Mouse (Mus musculus): Measurements from ENCODE around the gene Commd8.

The Commd8 gene

GRCm38 (mm10) chr5:72175050-72175449 lies 7.1 kb upstream of the Commd8 start:
- in situ Hi-C loops (cut with MboI; ENCODE audit: low pct_unique_long_range_greater_than_20kb in 1 of 2, low sequenced_read_pairs in 2 of 2, unreplicated experiment in 1 of 2) = loop anchor here in 1 of 2 experiments (5.0 kb wide), 2 partner anchors 37 to 92 kb away; no protein-coding TSS in a partner anchor

DNA sequence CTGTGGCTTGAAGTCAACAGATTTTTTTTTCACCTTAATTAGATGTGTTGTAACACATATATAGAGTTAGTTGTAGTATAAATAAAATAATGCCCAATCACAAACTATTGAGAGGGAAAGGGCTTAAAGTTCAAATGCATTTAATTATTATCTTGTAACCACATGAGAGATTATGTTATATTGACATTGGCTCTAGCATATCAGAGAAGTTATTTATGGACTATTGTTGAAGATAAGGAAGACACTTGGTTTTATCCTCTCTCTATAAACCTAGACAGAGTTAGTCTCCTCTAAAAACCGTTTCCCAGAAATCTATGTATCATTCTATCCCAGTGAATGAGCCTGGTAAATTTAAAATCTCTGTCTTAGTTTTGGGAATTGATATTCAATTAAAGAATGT lies 5.5 kb upstream of the Commd8 start:
- in situ Hi-C loops (cut with MboI; ENCODE audit: low pct_unique_long_range_greater_than_20kb in 1 of 2, low sequenced_read_pairs in 2 of 2, unreplicated experiment in 1 of 2) = loop anchor here in 1 of 2 experiments (25.0 kb wide), 1 partner anchor 89 kb away; no protein-coding TSS in a partner anchor

DNA sequence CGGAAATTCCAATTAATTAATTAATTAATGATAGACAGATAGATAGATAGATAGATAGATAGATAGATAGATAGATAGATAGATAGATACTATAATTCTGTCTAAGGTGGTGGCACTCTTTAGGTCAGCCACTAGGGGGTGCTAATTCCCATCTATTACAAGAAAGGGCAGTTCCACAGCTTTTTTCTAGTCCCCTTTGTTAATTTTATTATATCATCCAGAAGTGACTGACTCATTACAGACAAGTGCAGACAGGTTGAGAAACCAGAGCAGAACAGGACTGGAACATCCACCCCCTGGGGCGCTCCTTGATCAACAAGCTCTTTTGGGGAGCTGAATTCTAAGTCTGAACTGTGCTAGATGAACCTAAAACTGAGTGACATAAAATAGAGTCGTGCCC lies 4.7 kb upstream of the Commd8 start:
- in situ Hi-C loops (cut with MboI; ENCODE audit: low pct_unique_long_range_greater_than_20kb in 1 of 2, low sequenced_read_pairs in 2 of 2, unreplicated experiment in 1 of 2) = loop anchor here in 1 of 2 experiments (25.0 kb wide), 1 partner anchor 90 kb away; no protein-coding TSS in a partner anchor

- in situ Hi-C loops (cut with MboI; ENCODE audit: low pct_unique_long_range_greater_than_20kb in 1 of 2, low sequenced_read_pairs in 2 of 2, unreplicated experiment in 1 of 2) = loop anchor here in 1 of 2 experiments (25.0 kb wide), 1 partner anchor 92 kb away; no protein-coding TSS in a partner anchor
Measured at GRCm38 (mm10) chr5:72170067-72170466, 2.1 kb upstream of the Commd8 start.

GRCm38 (mm10) chr5:72168285-72168621 lies 264 bp upstream of the Commd8 start:
- in situ Hi-C loops (cut with MboI; ENCODE audit: low pct_unique_long_range_greater_than_20kb in 1 of 2, low sequenced_read_pairs in 2 of 2, unreplicated experiment in 1 of 2) = loop anchor here in 1 of 2 experiments (25.0 kb wide), 1 partner anchor 94 kb away; no protein-coding TSS in a partner anchor

- in situ Hi-C loops (cut with MboI; ENCODE audit: low pct_unique_long_range_greater_than_20kb in 1 of 2, low sequenced_read_pairs in 2 of 2, unreplicated experiment in 1 of 2) = loop anchor here in 1 of 2 experiments (25.0 kb wide), 1 partner anchor 98 kb away; no protein-coding TSS in a partner anchor
Measured at GRCm38 (mm10) chr5:72164386-72164785, 3.6 kb downstream of the Commd8 start.

DNA sequence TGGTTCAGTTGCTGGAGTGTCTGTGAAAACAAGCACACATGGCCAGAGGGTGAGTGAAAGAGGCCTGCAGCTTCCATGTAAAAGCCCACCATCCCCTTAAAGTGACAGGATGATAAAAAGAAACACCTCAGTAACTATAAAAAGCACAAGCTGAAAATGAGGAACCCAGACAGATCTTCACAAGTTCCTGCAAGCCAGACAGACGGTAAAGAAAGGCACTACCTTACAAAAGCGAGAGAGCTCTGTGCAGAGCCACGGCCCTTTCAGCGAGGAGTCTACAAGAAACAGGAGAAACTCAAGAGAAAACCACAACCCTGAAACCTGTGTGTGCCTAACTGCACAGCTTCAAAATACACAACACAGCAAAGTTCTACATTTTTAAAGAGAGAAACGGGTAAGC lies 5.1 kb downstream of the Commd8 start:
- in situ Hi-C loops (cut with MboI; ENCODE audit: low pct_unique_long_range_greater_than_20kb in 1 of 2, low sequenced_read_pairs in 2 of 2, unreplicated experiment in 1 of 2) = loop anchor here in 1 of 2 experiments (25.0 kb wide), 1 partner anchor 99 kb away; no protein-coding TSS in a partner anchor

GRCm38 (mm10) chr5:72160781-72161485 lies 7.1 kb downstream of the Commd8 start:
- in situ Hi-C loops (cut with MboI; ENCODE audit: low pct_unique_long_range_greater_than_20kb in 1 of 2, low sequenced_read_pairs in 2 of 2, unreplicated experiment in 1 of 2) = loop anchor here in 1 of 2 experiments (25.0 kb wide), 1 partner anchor 101 kb away; no protein-coding TSS in a partner anchor

GRCm38 (mm10) chr5:72159537-72159936 lies 8.5 kb downstream of the Commd8 start:
- in situ Hi-C loops (cut with MboI; ENCODE audit: low pct_unique_long_range_greater_than_20kb in 1 of 2, low sequenced_read_pairs in 2 of 2, unreplicated experiment in 1 of 2) = loop anchor here in 1 of 2 experiments (25.0 kb wide), 1 partner anchor 103 kb away; no protein-coding TSS in a partner anchor

- in situ Hi-C loops (cut with MboI; ENCODE audit: low pct_unique_long_range_greater_than_20kb in 1 of 2, low sequenced_read_pairs in 2 of 2, unreplicated experiment in 1 of 2) = loop anchor here in 1 of 2 experiments (25.0 kb wide), 1 partner anchor 104 kb away; no protein-coding TSS in a partner anchor
Measured at GRCm38 (mm10) chr5:72158667-72159066, 9.3 kb downstream of the Commd8 start.

GRCm38 (mm10) chr5:72156598-72156997 lies 11.4 kb downstream of the Commd8 start:
- in situ Hi-C loops (cut with MboI; ENCODE audit: low pct_unique_long_range_greater_than_20kb in 1 of 2, low sequenced_read_pairs in 2 of 2, unreplicated experiment in 1 of 2) = loop anchor here in 1 of 2 experiments (25.0 kb wide), 1 partner anchor 106 kb away; no protein-coding TSS in a partner anchor

GRCm38 (mm10) chr5:72155686-72156085 lies 12.3 kb downstream of the Commd8 start:
- in situ Hi-C loops (cut with MboI; ENCODE audit: low pct_unique_long_range_greater_than_20kb in 1 of 2, low sequenced_read_pairs in 2 of 2, unreplicated experiment in 1 of 2) = loop anchor here in 1 of 2 experiments (25.0 kb wide), 1 partner anchor 107 kb away; no protein-coding TSS in a partner anchor

DNA sequence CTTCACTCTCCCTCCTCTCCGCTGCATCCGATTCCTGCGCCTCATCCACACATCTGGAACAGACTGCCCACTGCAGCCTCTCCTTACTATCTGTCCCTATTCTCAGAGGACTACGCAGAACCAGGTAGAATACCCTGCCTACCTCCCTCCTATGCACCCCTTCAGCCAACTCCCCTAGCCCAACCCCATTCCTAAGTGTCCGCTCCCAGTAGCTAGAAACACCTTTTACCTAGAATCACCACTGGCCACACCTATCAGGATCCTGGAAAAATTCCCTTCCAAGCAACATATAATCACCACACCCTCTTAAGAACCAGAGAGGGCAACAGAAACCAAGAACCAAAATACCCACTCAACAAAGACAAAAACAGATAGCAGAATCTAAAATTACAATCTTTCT lies 17.1 kb downstream of the Commd8 start:
- in situ Hi-C loops (cut with MboI; ENCODE audit: low pct_unique_long_range_greater_than_20kb in 1 of 2, low sequenced_read_pairs in 2 of 2, unreplicated experiment in 1 of 2) = loop anchor here in 1 of 2 experiments (25.0 kb wide), 1 partner anchor 111 kb away; no protein-coding TSS in a partner anchor

- in situ Hi-C loops (cut with MboI; ENCODE audit: low pct_unique_long_range_greater_than_20kb in 1 of 2, low sequenced_read_pairs in 2 of 2, unreplicated experiment in 1 of 2) = no loop called here
Measured at GRCm38 (mm10) chr5:72148679-72149078, 19.3 kb downstream of the Commd8 start.

DNA sequence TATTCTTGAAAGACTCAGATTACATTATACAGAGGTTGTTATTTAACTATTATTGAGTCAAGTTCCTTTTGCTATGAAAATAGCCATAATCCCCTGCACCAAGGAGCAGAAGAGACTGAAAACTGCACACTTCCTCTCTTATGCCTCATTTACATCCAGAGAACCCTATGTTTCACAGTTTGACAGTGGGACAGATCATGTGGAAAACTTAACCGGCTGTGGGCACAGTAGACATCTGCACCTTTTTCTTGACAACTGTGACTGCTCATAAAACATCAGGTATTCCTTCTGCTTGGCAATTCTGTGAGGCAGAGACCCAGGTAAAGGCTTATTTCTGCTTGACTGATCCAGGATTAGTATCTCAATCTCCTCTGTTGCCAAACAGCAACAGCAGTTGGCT lies 28.4 kb downstream of the Commd8 start:
- in situ Hi-C loops (cut with MboI; ENCODE audit: low pct_unique_long_range_greater_than_20kb in 1 of 2, low sequenced_read_pairs in 2 of 2, unreplicated experiment in 1 of 2) = no loop called here

DNA sequence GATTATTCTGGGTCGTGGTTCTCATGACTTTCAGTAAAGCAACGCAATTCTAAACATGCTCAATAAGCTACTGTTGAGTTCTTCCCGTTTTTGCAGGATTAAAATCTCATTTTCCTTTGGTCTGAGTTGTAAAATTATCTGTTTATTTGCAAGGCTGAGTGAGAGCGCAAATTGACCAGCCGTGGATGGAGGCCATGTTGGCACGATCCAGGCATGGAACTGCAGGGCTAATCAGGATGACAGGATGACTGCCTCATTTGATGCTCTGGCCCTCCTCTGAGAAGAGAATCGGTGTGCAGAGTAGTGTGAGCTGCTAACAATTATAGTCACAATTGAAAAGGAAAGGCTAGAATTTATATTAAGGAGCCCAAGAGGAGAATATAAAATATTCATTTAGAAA lies 29.7 kb downstream of the Commd8 start:
- in situ Hi-C loops (cut with MboI; ENCODE audit: low pct_unique_long_range_greater_than_20kb in 1 of 2, low sequenced_read_pairs in 2 of 2, unreplicated experiment in 1 of 2) = no loop called here

GRCm38 (mm10) chr5:72133906-72134305 lies 34.1 kb downstream of the Commd8 start:
- in situ Hi-C loops (cut with MboI; ENCODE audit: low pct_unique_long_range_greater_than_20kb in 1 of 2, low sequenced_read_pairs in 2 of 2, unreplicated experiment in 1 of 2) = no loop called here

DNA sequence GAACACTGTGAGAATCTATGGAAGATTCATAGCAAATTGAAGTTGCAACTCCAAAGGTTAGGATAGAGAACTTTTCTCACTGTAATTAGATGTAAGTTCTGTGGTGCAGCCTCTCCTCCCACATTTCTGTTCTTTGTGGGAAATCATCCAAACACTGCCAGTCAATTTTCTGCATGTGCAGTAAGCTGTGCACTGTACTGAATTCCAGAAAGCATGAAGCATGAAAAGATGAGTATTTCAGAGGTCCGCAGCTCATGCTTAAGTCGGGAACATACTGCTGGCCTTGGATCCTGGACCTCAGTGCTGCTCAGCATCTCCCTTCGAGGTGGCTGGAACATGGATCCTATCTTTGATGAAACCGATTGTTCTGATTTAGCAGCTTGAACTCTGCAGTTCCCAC lies 41.3 kb downstream of the Commd8 start:
- in situ Hi-C loops (cut with MboI; ENCODE audit: low pct_unique_long_range_greater_than_20kb in 1 of 2, low sequenced_read_pairs in 2 of 2, unreplicated experiment in 1 of 2) = no loop called here

GRCm38 (mm10) chr5:72122414-72123037 lies 45.5 kb downstream of the Commd8 start:
- in situ Hi-C loops (cut with MboI; ENCODE audit: low pct_unique_long_range_greater_than_20kb in 1 of 2, low sequenced_read_pairs in 2 of 2, unreplicated experiment in 1 of 2) = no loop called here
